8 mouse cellular contexts compared by ENCODE assay signal in genomic region chr10:39291747-39292198, GRCm38 (mm10).
DNase-seq lines count a peak whose midpoint lies in the region; ATAC-seq and TF ChIP-seq lines count a peak whose summit lies in the region.

No protein-coding gene starts in this region.

- no peaks in the 10 kb centered on the region for H3K36me3 ChIP-seq in heart, embryonic 11.5 days (ENCODE audit: control insufficient read depth, insufficient read depth, low read length)
- no peaks in the 10 kb centered on the region for H3K36me3 ChIP-seq in limb, embryonic 14.5 days (ENCODE audit: control insufficient read depth, insufficient read depth, low read length)

- WGBS in heart, embryonic 11.5 days (ENCODE audit: insufficient replicate concordance): 71% methylated on average over 9 of the region's 9 CpGs
- 60% methylated on average over 9 of the region's 9 CpGs for WGBS in limb, embryonic 14.5 days

- H3K27me3 ChIP-seq in heart, embryonic 11.5 days (ENCODE audit: control insufficient read depth, insufficient read depth, low read length): no peaks in the 10 kb centered on the region
- H3K27me3 ChIP-seq in limb, embryonic 14.5 days (ENCODE audit: control insufficient read depth, insufficient read depth, low read length): no peaks in the 10 kb centered on the region

- H3K27ac ChIP-seq in heart, embryonic 11.5 days (ENCODE audit: low read depth, low read length): no peak overlapping the region
- peak overlapping the region; percentile 56 for H3K27ac ChIP-seq in limb, embryonic 14.5 days (replicated peaks; ENCODE audit: low read depth, low read length)

- no peak overlapping the region for H3K9ac ChIP-seq in heart, embryonic 11.5 days (ENCODE audit: low read depth, low read length)
- no peak overlapping the region for H3K9ac ChIP-seq in limb, embryonic 14.5 days (ENCODE audit: low read depth, low read length, severe bottlenecking)

- TF ChIP-seq CTCF in brain, embryonic 14.5 days (IDR thresholded peaks at IDR 0.05; ENCODE audit: borderline replicate concordance, extremely low read depth, insufficient read depth, insufficient read length): no peak

- ATAC-seq in heart, embryonic 11.5 days (replicated peaks; ENCODE audit: insufficient number of reproducible peaks, low FRiP score, low TSS enrichment): no peak
- peak; percentile 78 for ATAC-seq in limb, embryonic 14.5 days (ENCODE audit: low FRiP score, low read depth)

- peaks cover 18% of the 10 kb centered on the region for H3K4me1 ChIP-seq in heart, embryonic 11.5 days (ENCODE audit: control insufficient read depth, insufficient read depth, low read length)
- H3K4me1 ChIP-seq in limb, embryonic 14.5 days (ENCODE audit: control insufficient read depth, insufficient read depth, low read length): peaks cover 37% of the 10 kb centered on the region

- H3K9me3 ChIP-seq in heart, embryonic 11.5 days (replicated peaks; ENCODE audit: control insufficient read depth, low read length): no peaks in the 10 kb centered on the region
- H3K9me3 ChIP-seq in limb, embryonic 14.5 days (ENCODE audit: control insufficient read depth, low read length): no peaks in the 10 kb centered on the region

- peak; percentile 98 for DNase-seq in heart, adult 11 months
- DNase-seq in brain, embryonic 14.5 days (ENCODE audit: low read depth): peak; percentile 84
- peak; percentile 56 to 57 for DNase-seq in heart, adult 9 months (ENCODE audit: low spot score in 2 of 2)
- DNase-seq in limb, embryonic 14.5 days (ENCODE audit: low spot score): peak; percentile 53
- peak; percentile 21 for DNase-seq in ovary, postnatal 36 days (ENCODE audit: low spot score)
- DNase-seq in adrenal gland, postnatal 4 days (ENCODE audit: low spot score in 2 of 2): no peak
- no peak for DNase-seq in spleen, adult 18-20 months

- H3K4me3 ChIP-seq in heart, embryonic 11.5 days (ENCODE audit: low read depth, low read length): no peak overlapping the region
- H3K4me3 ChIP-seq in limb, embryonic 14.5 days (replicated peaks; ENCODE audit: low read length): no peak overlapping the region

- H3K4me2 ChIP-seq in heart, embryonic 11.5 days: no peak overlapping the region
- H3K4me2 ChIP-seq in limb, embryonic 14.5 days (replicated peaks; ENCODE audit: low read depth, low read length, severe bottlenecking): peak overlapping the region; percentile 1; the same call in 1 of the 2 replicates

- TF ChIP-seq POLR2A in brain, embryonic 14.5 days (IDR thresholded peaks at IDR 0.05; ENCODE audit: borderline replicate concordance, extremely low read depth, insufficient read depth, insufficient read length, poor library complexity, severe bottlenecking): no peak
- TF ChIP-seq POLR2A in limb, embryonic 14.5 days (IDR thresholded peaks at IDR 0.05; ENCODE audit: borderline replicate concordance, extremely low read depth, insufficient read depth, insufficient read length): no peak

Comparison
In these comparisons a context has a peak if more than half of its experiments do, and no peak if none do; other contexts are left out.
1. DNase-seq: peak in heart, adult 11 months (single experiment), brain, embryonic 14.5 days (single experiment), heart, adult 9 months (2 of 2), limb, embryonic 14.5 days (single experiment) and ovary, postnatal 36 days (single experiment); none in adrenal gland, postnatal 4 days (0 of 2) and spleen, adult 18-20 months (0 of 2).